Mouse (Mus musculus) naive thymus-derived CD4-positive, alpha-beta T cell, adult 5 months (primary cell): ENCODE measurements around the gene Mef2d. TPM values are rescaled to one million over a fixed set of nuclear protein-coding genes. Genes with fewer than 3 reads are reported as not detected.

Experiments
- polyA plus RNA-seq: library from polyadenylated mRNA; unstranded; fragments of 100-300 nt; shearing (Covaris generic); gene quantifications from one replicate; pipeline ENCODE4 v1.2.1, GENCODE M21; 2017

Gene Mef2d
- 279 TPM for polyA plus RNA-seq

GRCm38 (mm10) chr3:88141787-88142523 is at the start of gene Mef2d:
Gene Mef2d, plus strand, starts transcription at chr3:88142372.

Other genes with a start within 250 kb of the Mef2d start
- gene Hdgf, start 236.1 kb upstream of the Mef2d start, polyA plus RNA-seq = 154 TPM
- 125 TPM for gene Mrpl24, start 222.9 kb upstream of the Mef2d start, polyA plus RNA-seq
- gene Isg20l2, start 212.1 kb upstream of the Mef2d start, polyA plus RNA-seq = 39.1 TPM
- 20.3 TPM for gene Rrnad1, start 211.7 kb upstream of the Mef2d start, polyA plus RNA-seq
- not detected for gene Crabp2, start 193.7 kb upstream of the Mef2d start, polyA plus RNA-seq
- gene Nes, start 171.3 kb upstream of the Mef2d start, polyA plus RNA-seq = 0.10 TPM
- not detected for gene Bcan, start 142.1 kb upstream of the Mef2d start, polyA plus RNA-seq
- gene Hapln2, start 114.8 kb upstream of the Mef2d start, polyA plus RNA-seq = not detected
- 28.3 TPM for gene Gpatch4, start 99.3 kb upstream of the Mef2d start, polyA plus RNA-seq
- gene Naxe, start 83.9 kb upstream of the Mef2d start, polyA plus RNA-seq = 37.9 TPM
- gene Ttc24, start 64.1 kb upstream of the Mef2d start, polyA plus RNA-seq = not detected
- 0.09 TPM for gene Iqgap3, start 60.4 kb upstream of the Mef2d start, polyA plus RNA-seq
- not detected for gene Rhbg, start 112.3 kb downstream of the Mef2d start, polyA plus RNA-seq
- gene Gm38392, start 144.8 kb downstream of the Mef2d start, polyA plus RNA-seq = not detected
- gene Tsacc, start 154.6 kb downstream of the Mef2d start, polyA plus RNA-seq = 8.9 TPM
- gene Cct3, start 154.7 kb downstream of the Mef2d start, polyA plus RNA-seq = 309 TPM
- gene Glmp, start 182.7 kb downstream of the Mef2d start, polyA plus RNA-seq = 136 TPM
- gene Tmem79, start 193.8 kb downstream of the Mef2d start, polyA plus RNA-seq = 1.1 TPM
- 63.0 TPM for gene Smg5, start 193.9 kb downstream of the Mef2d start, polyA plus RNA-seq
- not detected for gene Paqr6, start 222.2 kb downstream of the Mef2d start, polyA plus RNA-seq
- not detected for gene Bglap3, start 230.4 kb downstream of the Mef2d start, polyA plus RNA-seq
- not detected for gene Bglap2, start 236.3 kb downstream of the Mef2d start, polyA plus RNA-seq
- gene Bglap, start 242.1 kb downstream of the Mef2d start, polyA plus RNA-seq = not detected